Mouse (Mus musculus) limb, embryonic 15.5 days (tissue): Measurements from ENCODE around the gene Cd300lf. TPM values are rescaled to one million over a fixed set of nuclear protein-coding genes. Genes with fewer than 3 reads are reported as not detected.
A peak's percentile ranks its signal among the peaks of the same experiment; 100 is the strongest.

Experiments
- ATAC-seq: fragments of 200-750 bp; cut with Nextera tagmentation; 2 replicates; pipeline ENCODE4 v1.8.0; 2017; ENCODE audit warnings: low read depth, moderate TSS enrichment; ENCODE audit not compliant: insufficient number of reproducible peaks, low FRiP score, low TSS enrichment
- H3K27ac ChIP-seq: fragments of 300-500 bp; sonication (generic); 2 replicates; pipeline ENCODE4 v1.5.1; 2015; ENCODE audit warnings: moderate library complexity, mild to moderate bottlenecking, inconsistent platforms
- H3K27me3 ChIP-seq: fragments of 300-500 bp; sonication (generic); 2 replicates; pipeline ENCODE4 v1.6.1; 2015; ENCODE audit warnings: inconsistent platforms
- H3K36me3 ChIP-seq: fragments of 300-500 bp; sonication (generic); 2 replicates; pipeline ENCODE4 v1.6.1; 2015; ENCODE audit warnings: inconsistent platforms
- H3K4me1 ChIP-seq: fragments of 300-500 bp; sonication (generic); 2 replicates; pipeline ENCODE4 v1.6.1; 2015; ENCODE audit warnings: inconsistent platforms
- H3K4me2 ChIP-seq: fragments of 300-500 bp; sonication (generic); 2 replicates; pipeline ENCODE4 v1.6.1; 2015; ENCODE audit warnings: mild to moderate bottlenecking, inconsistent platforms
- H3K4me3 ChIP-seq: fragments of 300-500 bp; sonication (generic); 2 replicates; pipeline ENCODE4 v1.5.1; 2015; ENCODE audit warnings: mild to moderate bottlenecking, inconsistent platforms
- H3K9ac ChIP-seq: fragments of 300-500 bp; sonication (generic); 2 replicates; pipeline ENCODE4 v1.6.1; 2015; ENCODE audit warnings: inconsistent platforms
- H3K9me3 ChIP-seq: fragments of 300-500 bp; sonication (generic); 2 replicates; pipeline ENCODE4 v1.6.1; 2016; ENCODE audit warnings: inconsistent platforms
- WGBS: fragments of 180-500 bp; shearing (Covaris S2); methylation state at CpG from one replicate; pipeline ENCODE4 v1.1.7; 2015; 5-methylcytosine and 5-hydroxymethylcytosine counted together
- polyA plus RNA-seq: library from polyadenylated mRNA; unstranded; fragments of >200 nt; fragmentation: Nextera tagmentation; extraction: Ambion mirVana; gene quantifications from 2 replicates; pipeline ENCODE4 v1.2.1, GENCODE M21; 2015

Cd300lf gene
- polyA plus RNA-seq, 1 experiment from 2014 or later: 0.46 TPM

DNA sequence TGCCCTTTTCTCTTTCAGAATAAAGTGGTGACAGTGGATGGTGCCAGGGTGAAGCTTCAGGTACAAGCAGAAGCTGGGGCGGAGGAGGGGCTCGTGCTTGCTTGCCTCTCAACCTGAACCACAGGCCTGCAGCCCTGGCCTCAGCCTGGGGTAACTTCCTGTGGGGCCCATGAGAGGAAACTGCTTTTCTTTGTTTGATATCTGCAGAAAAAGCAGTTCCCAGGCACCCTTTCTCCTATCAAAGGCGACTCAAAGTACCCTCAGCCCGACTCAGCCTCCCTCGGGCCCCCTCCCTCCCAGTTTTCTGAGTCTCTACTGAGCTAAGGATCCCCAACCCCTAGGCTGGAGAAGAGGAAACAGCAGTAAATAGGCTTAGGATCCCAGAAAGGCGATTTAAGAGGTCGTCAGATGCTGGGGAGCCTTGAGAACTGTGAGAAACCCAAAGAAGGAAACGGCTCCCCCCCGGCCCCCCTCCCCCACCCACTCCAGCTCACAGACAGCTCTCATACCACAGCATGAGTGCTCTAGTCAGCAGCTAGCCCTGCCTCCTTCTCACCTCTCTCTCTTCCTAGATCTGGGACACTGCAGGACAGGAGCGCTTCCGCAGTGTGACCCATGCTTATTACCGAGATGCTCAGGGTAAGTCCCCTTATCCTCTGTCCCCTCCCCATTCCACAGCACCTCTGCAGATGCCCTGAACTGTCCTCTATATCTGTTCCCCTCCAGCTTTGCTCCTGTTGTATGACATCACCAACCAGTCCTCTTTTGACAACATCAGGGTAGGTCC is 24.3 kb upstream of the Cd300lf start:
- Histone ChIP-seq H3K27me3 (peaks cover 47% of the 10 kb centered on the region), H3K27ac (no peak overlapping the region)
- ATAC-seq: no peak

DNA sequence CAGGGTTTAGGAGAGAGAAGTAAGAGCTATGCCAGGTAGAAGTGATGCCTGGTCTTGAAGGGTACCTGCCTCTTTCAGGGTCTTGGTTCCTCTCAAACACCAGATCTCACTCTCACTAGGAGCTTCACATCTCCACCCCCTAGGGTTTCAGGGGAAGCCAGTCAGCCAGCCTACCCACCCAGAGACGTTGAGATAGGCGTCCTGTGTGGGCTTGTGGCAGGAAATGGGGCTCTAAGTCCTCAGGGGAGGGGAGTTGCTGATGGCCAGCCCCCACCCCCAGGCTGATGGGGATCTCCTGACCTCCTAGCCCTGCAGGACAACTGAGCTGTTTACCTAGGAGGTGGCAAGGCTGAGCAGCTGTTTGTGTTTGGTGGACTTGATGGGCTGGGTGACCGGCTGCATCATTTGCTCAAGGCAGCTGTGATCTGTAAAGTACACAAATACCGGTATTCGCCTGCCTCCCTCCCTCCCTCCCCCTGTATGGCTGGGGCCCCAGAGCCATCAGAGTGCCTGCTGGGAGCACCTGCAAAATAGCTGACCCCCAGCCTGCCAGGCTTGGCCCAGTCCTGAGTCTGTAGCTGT is 21.4 kb upstream of the Cd300lf start:
- H3K27me3 ChIP-seq: peaks cover 45% of the 10 kb centered on the region
- under 1% methylated on average over 5 of the region's 5 CpGs for WGBS

More for the DNA sequence above, 24.3 kb upstream of the Cd300lf start:
- H3K4me2 ChIP-seq: no peak overlapping the region
- H3K4me1 ChIP-seq: peaks cover 30% of the 10 kb centered on the region
- no peaks in the 10 kb centered on the region for H3K9me3 ChIP-seq
- no peaks in the 10 kb centered on the region for H3K36me3 ChIP-seq
- 29% methylated on average over 12 of the region's 12 CpGs for WGBS
- no peak overlapping the region for H3K4me3 ChIP-seq
- H3K9ac ChIP-seq: no peak overlapping the region

DNA sequence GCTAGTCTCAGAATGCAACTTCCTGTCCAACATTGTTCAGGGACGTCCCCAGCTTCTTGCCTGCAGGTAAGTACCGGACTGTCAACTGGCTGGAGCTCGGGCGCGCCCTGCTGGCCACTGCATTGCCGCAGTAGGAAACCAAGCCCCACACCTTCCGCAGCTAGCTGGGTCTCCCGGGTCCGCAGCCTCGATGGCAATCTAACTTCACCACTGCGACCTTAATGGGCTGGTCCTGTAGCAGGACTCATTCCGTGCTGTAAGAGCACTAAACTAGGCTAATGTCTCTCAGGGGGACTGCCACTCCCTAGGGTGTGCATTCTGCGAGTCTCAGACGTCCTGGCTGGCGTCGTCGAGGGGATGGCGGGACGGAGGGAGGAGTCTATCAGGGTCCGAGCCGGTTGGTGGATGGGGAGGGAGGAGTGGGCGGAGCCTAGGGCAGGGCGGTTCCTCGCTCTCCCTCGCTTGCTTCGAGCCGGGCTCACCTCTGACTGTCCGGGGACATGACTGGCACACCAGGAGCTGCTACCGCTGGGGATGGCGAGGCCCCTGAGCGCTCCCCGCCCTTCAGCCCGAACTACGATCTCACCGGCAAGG is 20.0 kb upstream of the Cd300lf start:
- Histone ChIP-seq H3K9ac (no peak overlapping the region), H3K4me1 (peaks cover 32% of the 10 kb centered on the region), H3K27ac (no peak overlapping the region), H3K36me3 (no peaks in the 10 kb centered on the region), H3K9me3 (no peaks in the 10 kb centered on the region), H3K27me3 (peaks cover 45% of the 10 kb centered on the region), H3K4me2 (peak overlapping the region; percentile 47), H3K4me3 (peak overlapping the region; percentile 38)
- under 1% methylated on average over 35 of the region's 35 CpGs for WGBS
- ATAC-seq: 0 out of 2 replicates have a peak, but pooled peaks have one; percentile 31

More for the DNA sequence above, 21.4 kb upstream of the Cd300lf start:
- Histone ChIP-seq H3K4me3 (no peak overlapping the region), H3K4me1 (peaks cover 32% of the 10 kb centered on the region), H3K4me2 (no peak overlapping the region), H3K9ac (no peak overlapping the region), H3K9me3 (no peaks in the 10 kb centered on the region), H3K27ac (no peak overlapping the region), H3K36me3 (no peaks in the 10 kb centered on the region)
- no peak for ATAC-seq

DNA sequence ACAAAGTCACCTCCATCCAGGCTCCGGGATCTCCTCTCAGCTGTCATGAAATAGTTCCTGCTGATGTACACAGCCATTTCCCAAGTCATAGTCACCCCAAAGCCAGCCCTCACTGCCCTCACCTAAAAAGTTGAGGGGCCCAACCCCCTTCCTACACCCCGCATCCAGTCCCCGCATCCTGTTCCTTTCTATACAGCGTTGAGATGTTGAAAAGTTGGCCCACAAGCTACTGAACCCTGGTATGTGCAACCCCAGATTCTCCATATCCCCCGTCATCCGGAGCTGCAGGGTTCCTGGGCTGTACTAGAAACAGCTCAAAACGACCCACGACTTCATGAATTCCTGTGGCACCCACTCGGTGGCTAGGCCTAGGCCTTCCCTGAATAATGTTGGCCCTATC is 19.3 kb upstream of the Cd300lf start:
- 73% methylated on average over 9 of the region's 9 CpGs for WGBS
- H3K9ac ChIP-seq: no peak overlapping the region
- H3K36me3 ChIP-seq: no peaks in the 10 kb centered on the region
- peaks cover 45% of the 10 kb centered on the region for H3K27me3 ChIP-seq
- no peak overlapping the region for H3K27ac ChIP-seq
- H3K4me3 ChIP-seq: no peak overlapping the region
- ATAC-seq: no peak
- no peaks in the 10 kb centered on the region for H3K9me3 ChIP-seq
- H3K4me1 ChIP-seq: peaks cover 28% of the 10 kb centered on the region
- H3K4me2 ChIP-seq: no peak overlapping the region

DNA sequence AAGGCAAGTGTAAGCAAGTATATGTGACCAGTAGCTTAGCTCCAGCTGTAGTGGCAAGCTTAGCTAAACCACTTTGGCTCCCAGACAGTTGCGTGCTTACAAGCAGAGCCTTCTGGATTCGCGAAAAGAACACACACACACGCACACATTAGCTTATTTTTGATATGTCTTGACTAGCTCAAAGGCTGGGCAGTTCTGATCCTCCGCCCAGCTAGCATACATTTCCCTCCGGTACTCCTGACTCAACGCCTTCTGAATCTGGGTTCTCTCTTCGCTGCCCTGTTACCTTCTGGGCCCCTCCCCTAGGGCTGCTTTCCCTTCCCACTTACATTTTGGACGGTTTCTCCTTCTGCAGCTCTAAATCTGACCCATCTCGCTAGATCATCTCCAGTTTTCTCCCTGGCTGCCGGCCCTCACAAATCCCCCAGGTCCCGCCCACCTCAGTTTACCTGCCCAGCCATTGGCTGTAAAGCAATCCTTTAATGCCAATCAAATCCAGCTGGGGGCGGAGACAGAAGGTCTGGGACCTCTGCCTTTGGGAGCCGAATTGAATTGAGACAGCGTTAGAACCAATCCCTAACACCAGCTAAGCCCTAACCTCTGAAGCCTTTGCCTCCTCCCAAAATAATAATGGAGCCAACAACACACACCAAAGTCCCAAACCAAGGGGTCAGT is 18.1 kb upstream of the Cd300lf start:
- peaks cover 43% of the 10 kb centered on the region for H3K27me3 ChIP-seq

DNA sequence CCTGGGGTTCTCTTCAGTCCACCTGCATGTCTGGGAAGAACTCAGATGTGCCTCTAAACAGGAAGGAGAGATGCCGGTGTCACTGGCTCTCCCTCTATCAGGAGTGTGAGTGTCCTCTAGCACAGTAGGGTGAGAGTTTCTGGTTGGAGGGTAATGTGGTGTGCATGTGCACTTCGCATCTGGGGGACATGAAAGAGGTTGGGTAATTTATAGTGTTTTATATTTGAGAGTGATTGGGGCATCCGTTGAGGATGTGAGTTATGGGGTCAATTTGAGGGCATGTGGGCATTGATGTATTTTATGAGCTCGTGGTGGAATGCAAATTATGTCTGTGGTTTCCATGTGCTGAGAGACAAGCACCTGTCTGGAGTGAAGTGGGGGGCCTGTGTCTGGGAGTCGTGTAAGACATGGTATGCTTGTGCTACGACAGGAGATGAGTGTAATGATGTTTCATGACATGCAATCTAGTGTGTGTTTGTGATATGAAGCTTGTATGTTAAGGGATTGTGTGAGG is 17.0 kb upstream of the Cd300lf start:
- no peak overlapping the region for H3K27ac ChIP-seq
- peaks cover 36% of the 10 kb centered on the region for H3K27me3 ChIP-seq
- no peak for ATAC-seq
- no peak overlapping the region for H3K4me2 ChIP-seq
- no peaks in the 10 kb centered on the region for H3K9me3 ChIP-seq
- no peak overlapping the region for H3K4me3 ChIP-seq
- 26% methylated on average over 6 of the region's 6 CpGs for WGBS
- H3K36me3 ChIP-seq: no peaks in the 10 kb centered on the region
- no peak overlapping the region for H3K9ac ChIP-seq
- H3K4me1 ChIP-seq: peaks cover 24% of the 10 kb centered on the region

More for the DNA sequence above, 18.1 kb upstream of the Cd300lf start:
- peak overlapping the region; percentile 29 for H3K4me3 ChIP-seq
- H3K36me3 ChIP-seq: no peaks in the 10 kb centered on the region
- H3K9ac ChIP-seq: no peak overlapping the region
- H3K9me3 ChIP-seq: no peaks in the 10 kb centered on the region
- WGBS: 5% methylated on average over 15 of the region's 15 CpGs
- H3K4me1 ChIP-seq: peaks cover 24% of the 10 kb centered on the region
- no peak overlapping the region for H3K27ac ChIP-seq
- peak overlapping the region; percentile 52 for H3K4me2 ChIP-seq
- no peak for ATAC-seq

DNA sequence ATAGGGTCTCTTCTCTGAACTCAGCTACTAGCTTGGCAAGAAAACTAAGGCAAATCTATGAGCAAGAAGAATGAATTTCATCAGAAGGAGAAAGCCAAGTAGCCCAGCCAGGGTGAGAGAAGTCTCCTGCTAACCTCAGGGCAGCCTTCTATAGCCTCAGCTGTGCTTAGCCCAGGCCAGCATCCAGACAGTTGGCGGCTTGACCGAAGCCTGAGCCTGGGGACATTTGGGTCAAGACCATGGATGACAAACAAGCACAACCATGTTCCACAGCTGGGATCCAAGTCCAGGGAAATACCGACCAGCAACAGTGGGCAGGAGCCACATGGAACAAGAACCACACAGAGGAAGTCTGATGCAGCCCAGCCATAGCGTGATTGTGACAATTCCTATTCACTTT is 14.0 kb upstream of the Cd300lf start:
- H3K9me3 ChIP-seq: no peaks in the 10 kb centered on the region
- no peaks in the 10 kb centered on the region for H3K36me3 ChIP-seq
- H3K4me3 ChIP-seq: no peak overlapping the region
- WGBS: 83% methylated on average over 4 of the region's 4 CpGs
- H3K27me3 ChIP-seq: peaks cover 9% of the 10 kb centered on the region; the same call in 1 of the 2 replicates
- H3K4me2 ChIP-seq: no peak overlapping the region
- ATAC-seq: no peak
- H3K4me1 ChIP-seq: peaks cover 12% of the 10 kb centered on the region
- H3K9ac ChIP-seq: no peak overlapping the region
- no peak overlapping the region for H3K27ac ChIP-seq

DNA sequence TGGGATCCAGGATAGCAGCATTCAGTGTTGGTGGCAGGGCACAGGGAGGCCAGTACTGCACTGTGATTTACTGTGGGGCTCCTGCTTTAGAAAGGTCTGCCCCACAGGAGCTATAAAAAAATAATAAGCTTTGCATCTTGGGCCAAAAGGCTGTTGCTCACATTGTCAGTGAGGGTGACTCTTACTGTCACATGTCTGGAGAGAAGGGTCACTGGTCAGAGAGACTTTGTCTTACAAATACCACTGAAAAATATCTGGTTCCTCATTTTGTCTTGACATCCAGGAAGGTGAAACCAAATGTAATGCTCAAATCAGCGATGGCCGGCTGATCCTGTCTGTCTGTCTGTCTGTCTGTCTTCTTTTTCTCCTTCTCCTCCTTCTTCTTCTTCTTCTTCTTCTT is 8.2 kb upstream of the Cd300lf start:
- no peaks in the 10 kb centered on the region for H3K27me3 ChIP-seq
- 72% methylated on average over 2 of the region's 2 CpGs for WGBS
- H3K4me1 ChIP-seq: no peaks in the 10 kb centered on the region
- no peak overlapping the region for H3K4me2 ChIP-seq
- H3K27ac ChIP-seq: no peak overlapping the region
- no peak overlapping the region for H3K9ac ChIP-seq
- no peaks in the 10 kb centered on the region for H3K9me3 ChIP-seq
- H3K4me3 ChIP-seq: no peak overlapping the region
- no peak for ATAC-seq
- H3K36me3 ChIP-seq: no peaks in the 10 kb centered on the region

DNA sequence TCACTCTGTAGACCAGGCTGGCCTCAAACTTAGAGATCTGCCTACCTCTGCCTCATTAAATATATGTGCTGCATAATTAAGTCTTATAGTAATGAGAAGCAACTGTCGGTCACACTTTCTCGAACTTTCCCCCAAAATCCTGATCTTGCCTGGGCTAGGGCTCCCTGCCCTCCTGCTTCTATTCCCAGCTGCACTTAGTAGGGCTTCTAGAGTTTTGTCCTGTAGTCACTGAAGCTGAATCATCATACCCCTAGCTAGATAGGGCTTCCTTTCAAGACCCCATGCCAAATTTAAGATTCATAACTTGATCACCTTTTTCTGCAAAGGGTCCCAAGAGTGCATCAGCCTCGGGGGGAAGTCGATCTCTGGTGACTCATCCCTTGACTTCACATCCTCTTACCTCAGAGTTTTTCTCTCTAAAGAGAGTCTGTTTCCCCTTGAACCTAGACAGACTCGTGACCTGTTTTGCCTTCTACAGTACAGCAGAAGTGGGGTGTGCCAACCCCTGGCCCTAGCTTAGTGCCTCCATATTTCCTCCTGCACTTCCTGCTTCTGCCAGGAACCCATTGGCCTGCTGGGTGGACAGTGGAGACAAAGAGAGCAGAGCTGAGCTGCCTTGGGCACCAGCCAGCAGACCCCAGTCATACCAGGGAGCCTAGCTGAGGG is 4.9 kb upstream of the Cd300lf start:
- no peaks in the 10 kb centered on the region for H3K9me3 ChIP-seq
- H3K36me3 ChIP-seq: no peaks in the 10 kb centered on the region
- ATAC-seq: no peak
- H3K4me1 ChIP-seq: no peaks in the 10 kb centered on the region
- no peak overlapping the region for H3K27ac ChIP-seq
- no peak overlapping the region for H3K9ac ChIP-seq
- 76% methylated on average over 5 of the region's 5 CpGs for WGBS
- no peak overlapping the region for H3K4me2 ChIP-seq
- H3K4me3 ChIP-seq: no peak overlapping the region
- H3K27me3 ChIP-seq: no peaks in the 10 kb centered on the region

DNA sequence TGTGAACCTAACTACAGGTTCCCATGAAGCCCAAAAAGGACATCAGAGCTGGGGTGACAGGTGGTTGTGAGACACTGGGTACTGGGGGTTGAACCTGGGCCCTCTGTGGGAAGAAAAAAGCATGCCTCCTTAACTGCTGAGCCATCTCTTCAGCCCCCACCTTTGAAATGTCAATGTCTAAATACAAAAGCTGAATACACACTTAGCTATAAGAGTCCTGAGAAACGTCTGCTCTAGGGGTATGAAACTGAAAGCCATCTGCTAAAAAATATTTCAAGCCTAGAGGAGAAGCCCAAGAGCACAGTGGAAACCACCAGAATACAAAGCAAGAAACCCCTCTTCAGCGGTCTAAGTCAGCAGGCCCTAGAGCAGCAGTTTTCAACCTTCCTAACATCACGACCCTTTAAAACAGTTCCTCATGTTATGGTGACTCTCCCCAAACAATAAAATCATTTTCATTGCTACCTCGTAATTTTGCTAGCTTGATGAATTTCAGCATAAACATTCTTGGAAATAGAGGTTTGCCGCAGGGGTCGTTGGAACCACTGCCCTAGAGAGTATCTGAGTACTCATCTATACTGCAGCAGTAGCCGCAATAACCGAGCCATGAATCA is 1.9 kb downstream of the Cd300lf start:
- WGBS: 69% methylated on average over 8 of the region's 8 CpGs
- Histone ChIP-seq H3K27me3 (no peaks in the 10 kb centered on the region), H3K36me3 (no peaks in the 10 kb centered on the region), H3K4me2 (no peak overlapping the region), H3K9ac (no peak overlapping the region), H3K27ac (no peak overlapping the region), H3K4me3 (no peak overlapping the region), H3K4me1 (no peaks in the 10 kb centered on the region), H3K9me3 (no peaks in the 10 kb centered on the region)
- ATAC-seq: no peak

DNA sequence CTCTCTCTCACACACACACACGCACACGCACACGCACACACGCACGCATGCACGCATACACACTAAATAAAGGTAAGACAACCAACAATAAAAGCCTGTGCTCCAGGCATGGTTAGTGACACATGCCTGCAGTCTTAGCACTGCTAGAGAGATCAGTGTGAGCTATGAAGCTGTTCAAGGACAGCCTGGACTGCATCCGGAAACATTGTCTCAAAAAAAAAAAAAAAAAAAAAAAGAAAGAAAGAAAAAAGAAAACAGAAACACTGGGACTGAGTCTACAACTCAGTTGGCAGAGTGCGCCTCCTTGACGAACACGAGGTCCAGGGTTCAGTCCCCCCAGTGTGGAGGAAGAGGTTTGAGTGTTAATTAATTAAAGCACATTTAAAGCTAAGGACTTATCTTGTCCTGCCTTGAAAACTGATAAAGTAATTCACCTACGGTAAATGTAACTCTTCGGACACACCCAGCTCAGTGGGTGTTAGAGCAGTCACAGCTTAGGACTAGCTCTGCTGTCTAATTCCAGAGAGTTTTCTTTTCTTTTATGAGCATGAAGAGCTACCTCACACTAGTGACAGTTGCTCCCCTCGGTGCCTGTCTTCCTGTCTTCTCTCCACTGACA is 4.2 kb downstream of the Cd300lf start:
- WGBS: 88% methylated on average over 13 of the region's 13 CpGs
- Histone ChIP-seq H3K9me3 (no peaks in the 10 kb centered on the region), H3K36me3 (no peaks in the 10 kb centered on the region), H3K27me3 (no peaks in the 10 kb centered on the region), H3K4me1 (no peaks in the 10 kb centered on the region), H3K4me3 (no peak overlapping the region), H3K4me2 (no peak overlapping the region), H3K9ac (no peak overlapping the region), H3K27ac (no peak overlapping the region)
- ATAC-seq: no peak
